Mouse (Mus musculus): ENCODE results near the gene Xrcc1.
"Not testable (repeated sequence)": the region's sequence is repeated elsewhere in the genome, so short reads cannot be mapped to it uniquely, and the experiment has no call there.

Xrcc1 gene

DNA sequence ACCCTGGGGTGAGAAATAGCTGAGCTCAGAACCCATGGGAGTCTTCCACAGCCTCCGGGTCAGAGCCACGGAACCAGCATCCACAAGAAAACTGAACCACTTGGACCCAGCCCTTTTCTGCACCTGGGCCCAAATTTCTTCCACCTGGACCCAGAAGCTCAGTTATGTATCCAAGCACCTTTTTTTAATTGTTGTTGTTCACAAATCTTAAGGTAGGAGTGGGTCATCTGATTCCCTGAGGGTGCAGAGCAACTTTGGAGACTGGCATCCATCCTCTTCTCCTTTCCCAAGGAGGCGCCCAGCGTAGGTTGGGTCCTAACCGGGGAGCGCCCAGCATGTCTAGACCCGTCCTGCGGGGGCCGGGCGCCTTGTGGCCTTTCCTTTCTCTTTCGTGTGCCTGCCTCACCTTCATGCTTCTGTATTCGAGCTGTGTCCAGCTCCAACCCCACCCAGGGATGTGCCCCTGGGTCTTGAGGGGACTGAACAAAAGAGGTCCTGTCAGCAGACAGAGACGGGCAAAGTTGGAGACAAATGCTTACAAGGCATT is at the start of gene Xrcc1, which contains the start of gene Pinlyp:
Gene Xrcc1, plus strand, starts transcription at position 222 of the 547 bp plus-strand sequence.
Gene Pinlyp, minus strand, starts transcription at position 51 of the 547 bp plus-strand sequence.
- in situ Hi-C loops (cut with MboI; ENCODE audit: low sequenced_read_pairs), result no loop called here

DNA sequence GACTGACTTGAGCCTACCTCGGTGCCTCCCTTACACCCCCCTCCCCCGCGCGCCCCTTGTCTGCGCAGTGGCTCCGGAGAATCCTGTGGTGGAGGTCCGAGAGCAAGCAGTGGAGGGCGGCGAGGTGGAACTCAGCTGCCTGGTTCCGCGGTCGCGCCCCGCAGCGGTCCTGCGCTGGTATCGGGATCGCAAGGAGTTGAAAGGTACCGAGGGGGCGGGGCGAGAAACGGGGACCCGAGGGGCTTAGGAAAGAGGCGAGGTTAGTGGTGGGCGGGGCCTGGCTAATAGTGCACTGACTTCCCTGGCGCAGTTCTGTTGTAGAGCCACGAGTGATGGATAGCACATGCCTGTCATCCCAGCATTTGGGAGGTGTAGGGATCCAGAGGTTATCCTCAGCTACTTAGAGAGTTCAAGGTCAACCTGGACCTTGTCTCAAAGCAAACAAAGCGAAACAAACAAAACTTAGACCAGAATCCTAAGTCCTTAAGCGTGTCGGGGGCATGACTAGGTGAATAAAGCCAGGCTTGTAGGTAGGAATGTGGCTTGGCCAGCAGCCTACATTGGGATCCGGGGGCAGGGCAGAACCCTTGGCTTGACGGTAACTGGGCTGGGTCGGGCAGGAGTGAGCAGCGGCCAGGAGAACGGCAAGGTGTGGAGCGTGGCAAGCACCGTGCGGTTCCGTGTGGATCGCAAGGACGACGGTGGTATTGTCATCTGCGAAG is 46.1 kb upstream of the Xrcc1 start:
- in situ Hi-C loops (cut with MboI; ENCODE audit: low sequenced_read_pairs), result no loop called here

DNA sequence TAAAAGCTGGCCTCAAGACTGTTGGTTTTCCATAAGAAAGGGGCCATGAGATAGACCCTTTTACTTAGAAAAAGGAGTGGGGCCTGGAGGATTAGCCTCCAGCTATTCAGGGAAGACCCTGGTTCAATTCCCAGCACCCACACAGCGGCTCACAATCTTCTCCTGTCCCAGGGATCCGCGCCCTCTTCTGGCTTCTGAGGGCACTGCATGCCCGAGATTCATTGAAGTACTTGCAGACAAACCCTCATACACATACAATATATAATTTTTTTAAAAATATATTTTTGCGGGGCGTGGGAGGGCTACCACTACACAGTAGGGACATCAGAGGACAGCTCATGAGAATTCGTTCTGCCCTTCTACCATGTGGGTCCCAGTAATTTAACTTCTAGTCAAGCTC is 45.2 kb upstream of the Xrcc1 start:
- in situ Hi-C loops (cut with MboI; ENCODE audit: low sequenced_read_pairs), result no loop called here

DNA sequence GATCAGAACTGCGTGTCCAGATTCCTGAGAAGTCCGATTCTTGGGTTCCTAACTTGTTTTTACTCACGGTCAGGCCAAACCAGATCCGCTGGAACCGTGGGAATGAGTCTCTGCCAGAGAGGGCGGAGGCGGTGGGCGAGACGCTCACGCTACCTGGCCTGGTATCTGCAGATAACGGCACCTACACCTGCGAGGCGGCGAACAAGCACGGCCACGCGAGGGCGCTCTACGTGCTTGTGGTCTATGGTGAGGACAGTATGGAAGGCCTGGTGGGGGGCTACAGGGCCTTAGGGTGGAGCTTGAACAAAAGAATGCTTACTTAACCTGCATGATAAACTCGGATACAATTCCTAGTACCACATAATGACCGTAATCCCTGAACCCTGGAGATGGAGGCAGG is 44.6 kb upstream of the Xrcc1 start:
- in situ Hi-C loops (cut with MboI; ENCODE audit: low sequenced_read_pairs), result no loop called here

DNA sequence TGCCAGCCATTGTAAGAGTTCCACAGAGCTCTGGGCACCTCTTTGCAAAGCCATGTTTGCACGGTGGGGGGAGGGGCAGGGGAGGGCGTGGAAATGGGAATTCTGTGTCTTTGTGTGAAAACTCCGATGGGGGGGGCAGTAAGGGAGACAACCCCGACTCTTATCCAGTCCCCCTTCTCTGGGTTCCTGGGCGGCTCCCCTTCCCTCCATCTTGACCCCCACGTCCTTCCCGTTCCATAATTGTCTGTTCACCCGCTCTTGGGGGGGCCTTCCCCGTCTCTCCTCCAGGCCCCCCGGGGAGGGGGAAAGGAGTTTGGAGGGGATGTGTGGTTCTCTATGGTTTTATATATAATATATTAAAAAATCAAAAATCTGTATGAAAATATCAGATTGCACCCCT is 42.1 kb upstream of the Xrcc1 start:
- in situ Hi-C loops (cut with MboI; ENCODE audit: low sequenced_read_pairs), result no loop called here

DNA sequence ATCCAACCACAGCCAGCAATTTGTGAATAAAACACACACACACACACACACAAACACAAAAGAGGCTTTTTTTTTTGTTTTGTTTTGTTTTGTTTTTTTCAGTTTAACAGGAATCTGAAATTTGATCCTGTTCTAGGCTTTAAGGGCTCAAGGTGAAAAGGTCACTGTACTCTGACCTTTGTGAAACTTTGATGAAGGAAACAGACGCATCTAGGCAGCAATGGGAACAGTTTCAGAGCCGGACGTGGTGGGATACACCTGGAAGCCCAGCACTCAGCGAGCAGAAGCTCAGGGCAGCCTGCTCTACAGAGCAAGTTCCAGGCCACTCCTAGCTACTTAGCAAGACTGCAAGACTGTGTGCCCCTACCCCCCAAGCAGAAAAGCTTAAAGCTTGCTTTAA is 41.2 kb upstream of the Xrcc1 start:
- in situ Hi-C loops (cut with MboI; ENCODE audit: low sequenced_read_pairs), result no loop called here

DNA sequence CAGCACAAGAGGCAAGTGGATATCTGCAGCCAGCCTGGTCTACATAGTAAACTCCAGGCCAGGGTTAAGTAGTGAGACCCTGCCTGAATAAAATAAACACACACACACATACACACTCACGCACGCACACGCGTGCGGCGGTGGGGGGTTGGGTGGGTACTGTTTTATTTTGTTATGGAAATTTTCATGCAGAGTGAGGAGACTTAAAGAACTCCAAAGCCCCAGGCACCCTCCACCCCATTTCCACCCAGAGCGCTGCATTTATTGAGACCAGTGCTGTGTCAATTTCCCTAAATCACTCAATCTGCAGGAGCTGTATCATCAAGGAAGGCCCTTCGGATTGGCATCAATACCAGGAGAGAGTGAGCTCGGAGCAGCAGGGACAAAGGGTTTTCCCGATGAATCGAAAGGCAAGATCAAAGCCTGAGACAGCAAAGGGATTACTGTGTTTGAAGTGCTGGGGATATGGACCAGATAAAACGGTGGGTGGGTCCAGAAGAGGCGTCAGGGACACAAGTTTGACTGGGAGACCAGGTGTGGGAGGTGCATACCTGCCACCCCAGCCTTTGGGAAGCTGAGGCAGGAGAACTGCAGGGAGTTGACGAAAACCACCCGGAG is 40.5 kb upstream of the Xrcc1 start:
- in situ Hi-C loops (cut with MboI; ENCODE audit: low sequenced_read_pairs), result no loop called here

DNA sequence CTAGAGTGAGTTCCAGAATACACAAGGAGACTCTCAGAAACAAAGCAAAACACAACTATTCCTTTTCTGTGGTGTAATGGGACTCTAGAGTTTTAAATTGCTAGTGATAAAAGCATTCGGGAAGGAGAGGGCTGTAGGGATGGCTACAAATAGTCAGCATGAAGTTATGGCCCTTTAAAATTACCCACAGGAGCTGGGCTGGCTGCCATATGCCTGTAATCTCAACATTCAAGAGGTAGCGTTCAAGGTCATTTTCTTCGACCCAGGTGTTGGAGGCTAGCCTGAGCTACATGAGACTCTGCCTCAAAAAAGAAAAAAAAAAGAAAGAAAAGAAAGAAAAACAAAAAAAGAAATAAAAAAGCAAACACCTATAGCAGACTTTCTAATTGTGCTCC is 40.0 kb upstream of the Xrcc1 start:
- in situ Hi-C loops (cut with MboI; ENCODE audit: low sequenced_read_pairs), result no loop called here

DNA sequence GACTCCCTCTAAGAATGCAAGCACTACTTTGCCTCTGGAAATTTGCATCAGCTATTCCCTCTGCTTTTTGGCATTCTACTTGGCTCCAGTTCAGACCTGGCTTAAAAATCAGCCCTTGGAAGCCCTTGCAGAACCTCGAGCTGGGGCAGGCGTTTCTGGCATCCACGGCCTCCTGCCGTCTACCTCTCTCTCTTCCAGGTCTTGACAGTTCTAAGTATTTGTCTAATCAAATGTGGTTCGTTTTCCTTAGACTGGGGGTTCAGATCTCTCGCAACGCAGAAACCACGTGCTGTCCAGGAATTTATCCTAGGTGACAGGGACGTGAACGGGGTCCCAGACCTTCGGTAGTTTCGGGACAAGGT is 39.6 kb upstream of the Xrcc1 start:
- in situ Hi-C loops (cut with MboI; ENCODE audit: low sequenced_read_pairs), result no loop called here

DNA sequence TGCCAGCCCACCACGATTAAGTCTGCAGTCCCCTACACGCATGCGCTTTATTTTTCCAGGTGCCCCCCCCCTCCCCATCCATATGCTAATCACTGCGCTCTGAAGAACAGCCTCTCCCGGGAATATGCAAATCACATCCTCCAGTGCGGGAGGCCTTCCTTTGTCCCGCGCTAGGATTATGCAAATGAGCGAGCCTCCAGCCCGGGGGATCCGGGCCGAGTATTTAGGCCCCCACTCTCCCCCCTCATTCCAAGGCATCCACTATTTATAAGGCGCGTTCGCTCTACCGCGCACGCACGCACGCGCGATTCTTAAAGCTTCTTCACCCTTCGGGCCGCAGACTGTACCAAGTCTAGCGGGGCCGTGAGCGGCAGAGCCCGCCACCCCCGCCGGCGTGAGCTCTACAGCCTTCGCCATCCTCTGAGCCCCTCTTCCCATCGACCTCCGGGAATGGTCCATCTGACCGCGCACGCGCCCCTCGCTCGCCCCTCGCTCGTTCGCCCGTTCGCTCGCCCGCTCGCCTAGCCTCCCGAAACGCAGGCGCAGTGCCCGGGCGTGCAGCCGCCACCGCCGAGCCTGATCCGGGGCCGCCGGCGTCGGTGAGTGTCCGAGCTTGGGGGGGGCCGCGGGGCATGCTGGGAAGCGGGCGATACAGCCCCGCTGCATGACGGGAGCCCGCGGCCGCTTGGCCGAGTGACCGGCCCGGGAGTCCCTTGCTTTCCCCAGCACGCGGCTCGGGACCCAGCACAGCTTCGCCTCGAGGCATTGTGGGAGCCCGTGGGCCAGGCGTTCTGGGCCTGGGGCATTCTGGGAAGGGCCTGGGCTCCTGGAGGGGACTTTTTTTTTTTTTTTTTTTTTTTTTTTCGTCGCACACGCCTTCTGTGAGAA is 39.0 kb upstream of the Xrcc1 start, which contains the start of gene Zfp428:
Gene Zfp428, plus strand, starts transcription at position 169 of the 888 bp plus-strand sequence.
- in situ Hi-C loops (cut with MboI; ENCODE audit: low sequenced_read_pairs), result no loop called here

DNA sequence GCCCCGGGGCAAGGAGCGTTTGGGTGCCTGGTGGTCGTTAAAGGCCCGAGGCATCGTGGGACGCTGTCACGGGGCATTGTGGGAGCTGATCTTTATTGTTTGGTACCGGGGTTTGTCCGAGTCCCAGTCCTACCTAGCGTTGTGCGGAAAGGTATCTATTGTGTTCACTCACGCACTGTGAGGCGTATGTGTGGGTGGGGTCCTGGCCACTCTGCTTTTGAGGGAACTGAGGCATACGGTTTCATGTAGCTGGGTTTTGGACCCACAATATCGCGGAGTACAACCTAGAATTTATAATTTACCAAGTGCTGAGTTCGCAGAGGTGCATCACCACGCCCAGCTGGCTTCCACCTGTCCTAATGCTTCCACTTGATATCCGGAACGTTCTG is 38.4 kb upstream of the Xrcc1 start:
- in situ Hi-C loops (cut with MboI; ENCODE audit: low sequenced_read_pairs), result no loop called here

DNA sequence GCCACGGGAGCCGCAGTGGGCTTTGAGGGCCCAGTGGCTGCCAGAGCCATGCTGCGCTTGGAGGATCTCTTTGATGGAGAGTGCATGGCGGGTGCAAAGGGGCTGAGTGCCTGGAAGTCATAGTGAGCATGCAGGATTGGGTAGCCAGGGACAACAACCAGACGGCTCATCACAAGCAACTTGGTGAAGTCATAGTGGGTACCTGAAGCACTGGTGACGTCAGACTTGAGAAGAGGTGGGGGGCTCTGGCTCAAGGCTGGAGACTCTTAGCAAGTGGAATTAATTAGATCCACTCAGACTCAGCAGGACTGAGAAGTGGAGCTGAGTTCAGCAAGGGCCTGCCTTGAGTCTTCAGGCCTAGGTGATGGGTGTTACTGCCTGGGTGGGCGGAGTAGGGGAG is 33.7 kb upstream of the Xrcc1 start, which contains the start of gene AC161166.1:
Gene AC161166.1, minus strand, starts transcription at position 101 of the 400 bp plus-strand sequence.
- in situ Hi-C loops (cut with MboI; ENCODE audit: low sequenced_read_pairs), result no loop called here

DNA sequence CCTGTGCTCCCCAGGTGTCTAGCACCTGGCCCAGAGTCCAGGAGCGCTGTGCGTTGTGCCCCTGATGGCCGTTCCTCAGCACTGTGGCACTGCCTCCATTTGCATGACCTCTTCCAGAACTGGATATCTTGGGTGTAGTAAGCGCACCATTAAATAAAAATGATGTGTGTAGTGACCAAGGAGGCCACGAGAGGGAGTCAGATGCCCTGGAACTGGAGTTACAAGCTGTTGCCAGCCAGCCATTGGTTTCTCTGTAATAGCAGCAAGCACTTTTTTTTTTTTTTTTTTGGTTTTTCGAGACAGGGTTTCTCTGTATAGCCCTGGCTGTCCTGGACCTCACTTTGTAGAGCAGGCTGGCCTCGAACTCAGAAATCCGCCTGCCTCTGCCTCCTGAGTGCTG is 29.8 kb upstream of the Xrcc1 start:
- in situ Hi-C loops (cut with MboI; ENCODE audit: low sequenced_read_pairs), result not testable (repeated sequence)

DNA sequence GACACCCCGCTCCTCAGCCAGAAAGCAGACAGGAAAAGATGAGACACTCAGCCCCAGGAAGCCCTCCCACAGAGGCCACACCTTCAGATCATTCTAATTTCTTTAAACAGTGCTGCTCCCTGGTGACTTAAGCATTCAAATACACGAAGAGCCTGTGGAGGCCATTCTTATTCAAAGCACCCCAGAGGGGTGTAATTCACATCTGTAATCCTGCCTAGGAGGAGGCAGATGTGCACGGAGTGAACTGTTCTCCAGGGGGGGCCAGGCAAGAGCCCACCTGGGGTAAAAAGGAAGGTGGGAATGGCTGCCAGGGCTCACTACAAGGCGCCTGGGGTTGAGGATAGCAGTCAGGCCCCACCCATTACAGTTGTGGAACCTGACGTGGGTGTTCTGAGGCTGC is 29.0 kb upstream of the Xrcc1 start:
- in situ Hi-C loops (cut with MboI; ENCODE audit: low sequenced_read_pairs), result no loop called here

DNA sequence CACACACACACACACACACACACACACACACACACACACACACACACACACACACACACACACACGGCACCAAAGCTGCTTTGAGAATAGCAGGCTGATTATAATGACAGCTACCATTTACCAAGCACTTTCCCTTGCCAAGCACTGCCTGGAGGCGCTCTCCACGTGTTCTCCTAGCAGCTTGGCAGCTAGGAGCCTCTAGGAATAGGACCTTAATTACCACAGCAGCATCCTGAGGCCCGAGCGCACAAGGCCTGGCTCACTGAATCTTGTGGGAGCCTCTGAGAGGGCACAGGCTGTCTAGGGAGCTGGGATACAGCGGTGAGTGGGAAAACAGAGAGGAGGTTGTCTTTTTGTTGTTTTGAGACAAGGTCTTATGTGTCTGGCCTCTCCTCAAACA is 28.4 kb upstream of the Xrcc1 start:
- in situ Hi-C loops (cut with MboI; ENCODE audit: low sequenced_read_pairs), result no loop called here

DNA sequence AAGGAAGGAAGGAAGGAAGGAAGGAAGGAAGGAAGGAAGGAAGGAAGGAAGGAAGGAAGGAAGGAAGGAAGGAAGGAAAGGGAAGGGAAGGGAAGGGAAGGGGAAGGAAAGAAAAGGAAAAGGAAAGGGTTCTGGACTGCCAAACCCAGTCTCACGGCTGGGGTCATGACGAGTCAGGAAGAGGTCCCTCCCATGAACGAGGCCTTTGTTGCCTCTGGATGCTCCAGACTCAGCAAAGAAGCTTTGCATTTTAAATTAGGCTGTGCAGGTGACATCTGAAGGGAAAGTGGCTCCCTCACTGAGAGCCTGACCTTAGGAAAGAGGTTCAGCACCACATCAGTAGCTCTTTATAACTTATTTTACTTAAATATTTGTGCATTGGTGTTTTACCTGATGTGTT is 27.0 kb upstream of the Xrcc1 start:
- in situ Hi-C loops (cut with MboI; ENCODE audit: low sequenced_read_pairs), result no loop called here

DNA sequence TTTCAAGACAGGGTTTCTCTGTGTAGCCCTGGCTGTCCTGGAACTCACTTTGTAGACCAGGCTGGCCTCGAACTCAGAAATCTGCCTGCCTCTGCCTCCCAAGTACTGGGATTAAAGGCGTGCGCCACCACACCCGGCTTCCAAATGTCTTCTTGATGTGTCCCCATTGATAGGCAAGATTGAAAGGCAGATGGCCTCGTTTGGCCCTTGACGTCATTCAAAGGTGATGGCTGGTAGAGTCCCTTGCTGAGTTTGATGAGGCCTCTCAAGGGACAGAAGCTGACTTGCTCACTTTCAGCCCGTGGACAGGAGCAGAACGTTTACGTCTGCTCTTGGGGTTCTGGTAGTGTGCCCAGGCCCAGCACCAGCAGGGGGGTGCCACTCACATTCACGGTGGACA is 26.0 kb upstream of the Xrcc1 start:
- in situ Hi-C loops (cut with MboI; ENCODE audit: low sequenced_read_pairs), result not testable (repeated sequence)

DNA sequence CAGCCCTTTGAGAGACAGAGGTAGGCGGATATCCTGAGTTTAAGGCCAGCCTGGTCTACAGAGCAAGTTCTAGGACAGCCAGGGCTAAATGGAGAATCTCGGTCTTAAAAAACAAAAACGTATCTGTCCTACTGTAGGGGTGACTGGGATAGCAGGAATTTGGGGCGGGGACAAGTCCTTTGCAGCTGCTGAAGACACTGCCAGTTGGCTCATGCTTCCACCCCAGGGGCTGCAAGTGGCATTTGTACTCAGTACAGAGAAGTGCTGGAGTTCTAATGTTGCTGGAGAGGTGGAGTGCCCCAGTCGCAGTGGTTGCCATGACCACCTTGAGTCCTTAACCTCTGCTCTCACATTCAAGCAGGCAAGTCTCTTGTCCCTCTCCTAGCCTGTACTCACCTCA is 23.3 kb upstream of the Xrcc1 start:
- in situ Hi-C loops (cut with MboI; ENCODE audit: low sequenced_read_pairs), result no loop called here

DNA sequence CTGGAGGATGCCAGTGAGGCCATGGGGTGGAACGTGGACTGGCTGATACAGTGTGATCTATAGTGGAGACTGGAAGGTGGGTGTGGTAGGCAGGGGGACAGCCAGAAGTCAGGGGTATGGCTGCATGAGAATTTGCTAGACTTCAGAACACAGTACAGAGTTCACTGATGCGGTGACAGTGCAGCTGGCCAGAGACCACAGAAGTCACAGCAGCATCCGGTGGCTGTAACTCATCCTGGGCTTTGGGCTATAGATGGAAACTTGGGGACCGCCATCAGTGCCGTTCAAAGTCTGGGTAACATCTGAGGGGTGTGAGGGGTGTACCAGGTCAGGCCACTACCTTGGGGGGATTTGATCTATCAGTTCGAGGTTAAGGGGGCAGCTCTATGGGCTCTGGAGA is 22.4 kb upstream of the Xrcc1 start:
- in situ Hi-C loops (cut with MboI; ENCODE audit: low sequenced_read_pairs), result no loop called here

DNA sequence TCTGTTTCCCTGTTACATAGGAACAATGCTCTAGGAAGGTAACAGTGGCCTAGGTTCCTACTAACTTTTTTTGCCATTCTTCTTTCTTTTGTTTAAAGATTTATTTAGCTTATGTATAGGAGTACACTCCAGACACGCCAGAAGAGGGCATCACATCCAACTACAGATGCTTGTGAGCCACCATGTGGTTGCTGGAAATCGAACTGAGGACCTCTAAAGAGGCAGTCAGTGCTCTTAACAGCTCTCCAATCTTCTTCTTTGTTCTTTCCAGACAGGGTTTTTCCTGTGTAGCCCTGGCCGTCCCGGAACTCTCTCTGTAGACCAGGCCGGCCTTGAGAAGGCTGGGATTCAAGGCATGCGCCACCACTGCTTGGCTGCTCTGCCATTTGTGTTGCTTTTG is 21.1 kb upstream of the Xrcc1 start:
- in situ Hi-C loops (cut with MboI; ENCODE audit: low sequenced_read_pairs), result no loop called here

DNA sequence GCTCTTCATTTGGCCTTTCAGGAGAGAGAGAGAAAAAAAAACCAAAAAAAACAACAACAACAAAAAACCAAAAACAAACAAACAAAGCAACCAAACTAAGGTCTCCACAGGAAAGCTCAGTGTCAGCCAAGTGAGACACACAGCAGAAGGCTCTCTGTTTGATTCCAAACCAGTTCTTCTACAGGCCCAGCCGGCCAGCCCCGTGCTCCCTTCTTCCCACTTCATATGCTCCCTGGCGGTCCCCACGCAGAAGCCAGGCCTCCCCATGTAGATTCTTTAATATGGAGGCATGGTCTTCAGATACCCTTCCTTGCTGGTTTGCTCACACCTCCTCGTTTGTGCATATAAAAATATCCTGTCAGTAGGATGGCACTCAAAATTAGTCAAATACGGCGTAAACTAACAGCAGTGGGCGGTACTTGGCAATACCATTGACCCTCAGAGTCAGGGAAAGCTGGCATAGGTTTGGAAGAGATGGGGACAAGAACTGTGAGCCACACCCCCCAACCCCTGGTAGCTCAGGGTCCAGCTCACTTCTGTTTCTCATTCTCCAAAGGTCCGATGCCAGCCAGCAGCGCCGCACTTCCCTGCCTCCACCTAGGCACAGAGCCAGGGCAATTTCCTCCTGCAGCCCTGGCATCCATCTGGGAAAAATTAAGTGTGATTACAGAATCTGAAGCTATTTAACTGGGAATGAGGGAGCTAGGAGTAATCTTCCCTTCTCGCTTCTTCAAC is 20.2 kb upstream of the Xrcc1 start:
- in situ Hi-C loops (cut with MboI; ENCODE audit: low sequenced_read_pairs), result no loop called here

Measured in CH12F3 (cell line).